Mouse (Mus musculus) thymus, adult 2 months (tissue): ENCODE measurements around the gene Ptar1. TPM values are rescaled to one million over a fixed set of nuclear protein-coding genes. Genes with fewer than 3 reads are reported as not detected.
"Not testable (repeated sequence)": the region's sequence is repeated elsewhere in the genome, so short reads cannot be mapped to it uniquely, and the experiment has no call there.

Experiments used
- DNase-seq: peaks from one replicate; pipeline ENCODE4 v3.0.0; 2021
- H3K27ac ChIP-seq: fragments of 200-500 bp; 2 replicates; pipeline ENCODE4 v1.5.1; 2012; ENCODE audit warnings: low read length, control low read depth; ENCODE audit not compliant: control insufficient read depth, insufficient read depth
- H3K27me3 ChIP-seq: fragments of 200-500 bp; 2 replicates; pipeline ENCODE4 v1.6.1; 2012; ENCODE audit warnings: mild to moderate bottlenecking, low read length, moderate library complexity, mixed read lengths; ENCODE audit not compliant: control insufficient read depth, insufficient read depth
- H3K36me3 ChIP-seq: fragments of 200-500 bp; 2 replicates; pipeline ENCODE4 v1.6.1; 2012; ENCODE audit warnings: mild to moderate bottlenecking, low read length, moderate library complexity; ENCODE audit not compliant: control insufficient read depth, insufficient read depth
- H3K4me1 ChIP-seq: fragments of 200-500 bp; replicated peaks from 2 replicates; pipeline ENCODE4 v1.6.1; 2012; ENCODE audit warnings: low read length; ENCODE audit not compliant: control insufficient read depth, insufficient read depth
- H3K4me3 ChIP-seq: fragments of 200-500 bp; 2 replicates; pipeline ENCODE4 v1.5.1; 2012; ENCODE audit warnings: mild to moderate bottlenecking, low read length, control low read depth, moderate library complexity; ENCODE audit not compliant: control insufficient read depth, insufficient read depth
- CTCF ChIP-seq: fragments of 200-500 bp; IDR thresholded peaks from 2 replicates; pipeline ENCODE4 v1.5.1; 2012; ENCODE audit warnings: mild to moderate bottlenecking, control low read depth, low read length, moderate library complexity, borderline replicate concordance; ENCODE audit not compliant: control insufficient read depth, poor library complexity, insufficient read depth; ENCODE audit errors: extremely low read depth
- POLR2A ChIP-seq: fragments of 200-500 bp; IDR thresholded peaks from 2 replicates; pipeline ENCODE4 v1.6.1; 2012; ENCODE audit warnings: mild to moderate bottlenecking, low read length, control low read depth, moderate library complexity; ENCODE audit not compliant: control insufficient read depth, poor library complexity, insufficient read depth; ENCODE audit errors: extremely low read depth
- WGBS: fragments of 180-500 bp; shearing (Covaris S2); methylation state at CpG from one replicate; pipeline ENCODE4 v1.1.7; 2018; 5-methylcytosine and 5-hydroxymethylcytosine counted together
- polyA plus RNA-seq: library from polyadenylated mRNA; depleted of rRNA; stranded (reverse); fragments of >200 nt; gene quantifications from 2 replicates; pipeline ENCODE4 v1.2.3, GENCODE M21; 2012

The Ptar1 gene
- polyA plus RNA-seq, 1 experiment = 4.8 TPM

- Histone ChIP-seq H3K4me3 (no peak overlapping the region), H3K27ac (no peak overlapping the region), H3K4me1 (no peaks in the 10 kb centered on the region), H3K36me3 (no peaks in the 10 kb centered on the region), H3K27me3 (no peaks in the 10 kb centered on the region)
- 72% methylated on average over 12 of the region's 12 CpGs for WGBS
- TF ChIP-seq CTCF = no peak
- no peak for TF ChIP-seq POLR2A
- DNase-seq = no peak
Observed at GRCm38 (mm10) chr19:23657261-23657932, 29.8 kb upstream of the Ptar1 start.

- no peak for TF ChIP-seq POLR2A
- no peak for TF ChIP-seq CTCF
- no peak for DNase-seq
- Histone ChIP-seq H3K27ac (no peak overlapping the region), H3K4me1 (no peaks in the 10 kb centered on the region), H3K36me3 (no peaks in the 10 kb centered on the region), H3K27me3 (no peaks in the 10 kb centered on the region), H3K4me3 (no peak overlapping the region)
- WGBS = 92% methylated on average over 4 of the region's 4 CpGs
Observed at GRCm38 (mm10) chr19:23658350-23658749, 28.9 kb upstream of the Ptar1 start.

- Histone ChIP-seq H3K27ac (no peak overlapping the region), H3K27me3 (no peaks in the 10 kb centered on the region), H3K4me3 (no peak overlapping the region), H3K36me3 (no peaks in the 10 kb centered on the region), H3K4me1 (no peaks in the 10 kb centered on the region)
- 95% methylated on average over 7 of the region's 7 CpGs for WGBS
- DNase-seq = no peak
- TF ChIP-seq POLR2A (no peak), CTCF (no peak)
Observed at GRCm38 (mm10) chr19:23664083-23664482, 23.1 kb upstream of the Ptar1 start.

- Histone ChIP-seq H3K27me3 (no peaks in the 10 kb centered on the region), H3K4me1 (no peaks in the 10 kb centered on the region), H3K4me3 (no peak overlapping the region), H3K27ac (no peak overlapping the region), H3K36me3 (no peaks in the 10 kb centered on the region)
- no peak for DNase-seq
- 91% methylated on average over 6 of the region's 6 CpGs for WGBS
- TF ChIP-seq CTCF = no peak
- TF ChIP-seq POLR2A = no peak
Observed at GRCm38 (mm10) chr19:23668142-23668655, 19.0 kb upstream of the Ptar1 start.

GRCm38 (mm10) chr19:23673021-23673420 lies 14.2 kb upstream of the Ptar1 start:
- WGBS = 81% methylated on average over 2 of the region's 2 CpGs
- no peak for DNase-seq

GRCm38 (mm10) chr19:23675656-23676055 lies 11.6 kb upstream of the Ptar1 start:
- not testable (repeated sequence) for H3K27me3 ChIP-seq, DNase-seq, H3K4me1 ChIP-seq, H3K27ac ChIP-seq, H3K4me3 ChIP-seq, H3K36me3 ChIP-seq
- WGBS = 96% methylated on average over 8 of the region's 8 CpGs

More at GRCm38 (mm10) chr19:23673021-23673420, 14.2 kb upstream of the Ptar1 start:
- H3K27ac ChIP-seq = no peak overlapping the region
- no peak overlapping the region for H3K4me3 ChIP-seq
- H3K4me1 ChIP-seq = no peaks in the 10 kb centered on the region
- no peaks in the 10 kb centered on the region for H3K36me3 ChIP-seq
- TF ChIP-seq CTCF (no peak), POLR2A (no peak)
- H3K27me3 ChIP-seq = no peaks in the 10 kb centered on the region

- Histone ChIP-seq H3K4me1 (peaks cover 2% of the 10 kb centered on the region; the same call in 1 of the 2 replicates), H3K27me3 (no peaks in the 10 kb centered on the region), H3K27ac (peak overlapping the region; percentile 48), H3K4me3 (peak overlapping the region; percentile 92), H3K36me3 (no peaks in the 10 kb centered on the region)
- no peak for DNase-seq
- no peak for TF ChIP-seq CTCF
- TF ChIP-seq POLR2A = no peak
- WGBS = 2% methylated on average over 14 of the region's 14 CpGs
Observed at GRCm38 (mm10) chr19:23686962-23687295, 300 bp upstream of the Ptar1 start.
